ENCODE assay signal across 26 mouse cellular contexts in the genomic region with DNA sequence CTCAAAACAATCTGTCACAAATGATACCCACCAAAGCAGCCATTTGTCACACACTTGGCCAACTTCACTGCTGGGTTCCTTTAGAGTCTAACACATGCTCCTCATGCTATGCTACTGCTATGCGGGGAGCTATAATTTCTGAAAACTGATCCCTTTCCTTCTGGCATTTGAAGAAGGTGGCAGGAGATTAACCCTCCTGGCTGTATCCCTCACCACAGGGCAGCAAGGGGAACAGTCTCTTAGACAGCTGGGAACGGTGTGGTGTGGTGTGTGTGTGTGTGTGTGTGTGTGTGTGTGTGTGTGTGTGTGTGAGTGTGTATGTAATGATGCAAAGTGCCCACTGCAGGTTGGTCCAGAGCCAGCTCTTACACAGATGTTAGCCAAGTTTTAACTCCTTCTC. TPM values are rescaled to one million over a fixed set of nuclear protein-coding genes. Genes with fewer than 3 reads are reported as not detected.
DNase-seq lines count a peak whose midpoint lies in the region; ATAC-seq and TF ChIP-seq lines count a peak whose summit lies in the region.
"Had no signal": no experiment of that assay in that cellular context is flagged by ENCODE, and none has a peak within 500 bp of the region (broad histone marks: within the 10 kb centered on the region; RNA-seq: fewer than 3 reads in every experiment).

No protein-coding gene starts in this region.

- H3K27ac ChIP-seq in midbrain, postnatal 0 days (ENCODE audit: low read depth, low read length): no peak overlapping the region
- H3K27ac ChIP-seq in midbrain, embryonic 16.5 days (ENCODE audit: low read length): no peak overlapping the region
- no peak overlapping the region for H3K27ac ChIP-seq in limb, embryonic 14.5 days (replicated peaks; ENCODE audit: low read depth, low read length)
- H3K27ac ChIP-seq: embryonic facial prominence, embryonic 13.5 days; forebrain, embryonic 10.5 days; heart, embryonic 15.5 days; hindbrain, embryonic 10.5 days; hindbrain, embryonic 14.5 days had no signal

- no peaks in the 10 kb centered on the region for H3K27me3 ChIP-seq in midbrain, postnatal 0 days (ENCODE audit: insufficient read depth, low read length)
- H3K27me3 ChIP-seq in midbrain, embryonic 16.5 days (ENCODE audit: control insufficient read depth, insufficient read depth, low read depth, low read length): no peaks in the 10 kb centered on the region
- no peaks in the 10 kb centered on the region for H3K27me3 ChIP-seq in limb, embryonic 14.5 days (ENCODE audit: control insufficient read depth, insufficient read depth, low read length)
- H3K27me3 ChIP-seq: embryonic facial prominence, embryonic 13.5 days; heart, embryonic 12.5 days; heart, embryonic 15.5 days had no signal

- TF ChIP-seq POLR2A in limb, embryonic 14.5 days (IDR thresholded peaks at IDR 0.05; ENCODE audit: borderline replicate concordance, extremely low read depth, insufficient read depth, insufficient read length): no peak

- no peak overlapping the region for H3K4me3 ChIP-seq in midbrain, postnatal 0 days (ENCODE audit: low read depth, low read length)
- H3K4me3 ChIP-seq in midbrain, embryonic 16.5 days (ENCODE audit: low read depth, low read length): no peak overlapping the region
- H3K4me3 ChIP-seq in limb, embryonic 14.5 days (replicated peaks; ENCODE audit: low read length): no peak overlapping the region
- H3K4me3 ChIP-seq: embryonic facial prominence, embryonic 13.5 days; forebrain, embryonic 10.5 days; heart, embryonic 12.5 days; heart, embryonic 15.5 days; hindbrain, embryonic 10.5 days had no signal

- no peaks in the 10 kb centered on the region for H3K4me1 ChIP-seq in midbrain, postnatal 0 days (ENCODE audit: insufficient read depth, low read length)
- H3K4me1 ChIP-seq in midbrain, embryonic 16.5 days (ENCODE audit: control insufficient read depth, insufficient read depth, low read length): no peaks in the 10 kb centered on the region
- H3K4me1 ChIP-seq in limb, embryonic 14.5 days (ENCODE audit: control insufficient read depth, insufficient read depth, low read length): no peaks in the 10 kb centered on the region
- H3K4me1 ChIP-seq: embryonic facial prominence, embryonic 13.5 days; forebrain, embryonic 10.5 days; hindbrain, embryonic 10.5 days had no signal

- no peak overlapping the region for H3K9ac ChIP-seq in midbrain, postnatal 0 days (replicated peaks; ENCODE audit: low read length, poor library complexity, severe bottlenecking)
- H3K9ac ChIP-seq in midbrain, embryonic 16.5 days (ENCODE audit: low read depth, low read length): no peak overlapping the region
- H3K9ac ChIP-seq in limb, embryonic 14.5 days (ENCODE audit: low read depth, low read length, severe bottlenecking): no peak overlapping the region
- H3K9ac ChIP-seq: embryonic facial prominence, embryonic 13.5 days; forebrain, postnatal 0 days; heart, embryonic 12.5 days; heart, embryonic 15.5 days; hindbrain, embryonic 14.5 days had no signal

- 89% methylated on average over 2 of the region's 2 CpGs for WGBS in midbrain, postnatal 0 days
- WGBS in midbrain, embryonic 16.5 days: 83% methylated on average over 2 of the region's 2 CpGs
- WGBS in limb, embryonic 14.5 days: 56% methylated on average over 2 of the region's 2 CpGs

- no peak overlapping the region for H3K4me2 ChIP-seq in midbrain, postnatal 0 days (ENCODE audit: low read depth, low read length, poor library complexity, severe bottlenecking)
- no peak overlapping the region for H3K4me2 ChIP-seq in midbrain, embryonic 16.5 days (ENCODE audit: low read length)
- H3K4me2 ChIP-seq in limb, embryonic 14.5 days (replicated peaks; ENCODE audit: low read depth, low read length, severe bottlenecking): no peak overlapping the region
- H3K4me2 ChIP-seq: embryonic facial prominence, embryonic 13.5 days; heart, embryonic 12.5 days; heart, embryonic 15.5 days; hindbrain, embryonic 14.5 days had no signal

- TF ChIP-seq CTCF in midbrain, postnatal 0 days (IDR thresholded peaks at IDR 0.05): no peak

- no peak for ATAC-seq in midbrain, postnatal 0 days (ENCODE audit: low FRiP score)
- no peak for ATAC-seq in midbrain, embryonic 16.5 days
- peak; percentile 84 for ATAC-seq in limb, embryonic 14.5 days (ENCODE audit: low FRiP score, low read depth)
- ATAC-seq: activated CD4-positive, CD25-positive, alpha-beta regulatory T cell, adult 4 months; CD4-positive, CD25-positive, alpha-beta regulatory T cell, adult 4 months; forebrain, embryonic 14.5 days; forebrain, postnatal 0 days had no signal

- H3K9me3 ChIP-seq in midbrain, postnatal 0 days (ENCODE audit: low read length): no peaks in the 10 kb centered on the region
- no peaks in the 10 kb centered on the region for H3K9me3 ChIP-seq in midbrain, embryonic 16.5 days (replicated peaks; ENCODE audit: control insufficient read depth, low read length, poor library complexity, severe bottlenecking)
- H3K9me3 ChIP-seq in limb, embryonic 14.5 days (ENCODE audit: control insufficient read depth, low read length): no peaks in the 10 kb centered on the region
- H3K9me3 ChIP-seq: embryonic facial prominence, embryonic 13.5 days; forebrain, embryonic 10.5 days; heart, embryonic 12.5 days; heart, embryonic 15.5 days; hindbrain, embryonic 10.5 days had no signal

- peak; percentile 10 for DNase-seq in gastrocnemius, postnatal 25 days
- DNase-seq in gastrocnemius, postnatal 4 days (ENCODE audit: low spot score in 2 of 2): no peak
- DNase-seq in midbrain, postnatal 0 days (ENCODE audit: low spot score): peak; percentile 13
- DNase-seq in limb, embryonic 14.5 days (ENCODE audit: low spot score): no peak
- peak; percentile 52 for DNase-seq in skeletal muscle tissue, adult 2 months (ENCODE audit: low read depth, low spot score)
- no peak for DNase-seq in cerebellum, adult 18-20 months
- DNase-seq in adrenal gland, adult (ENCODE audit: inconsistent age in 2 of 2, low spot score in 1 of 2): no peak
- DNase-seq: adrenal gland, postnatal 10 days; adrenal gland, postnatal 36 days; cerebellum, adult 2 months; cerebellum, adult 9-11 months; cerebellum, postnatal 25 days; forebrain, postnatal 0 days; heart, adult 18-20 months; heart, postnatal 10 days; heart, postnatal 36 days had no signal

- peaks cover 48% of the 10 kb centered on the region for H3K36me3 ChIP-seq in midbrain, postnatal 0 days (ENCODE audit: insufficient read depth, low read length)
- peaks cover 37% of the 10 kb centered on the region for H3K36me3 ChIP-seq in midbrain, embryonic 16.5 days (ENCODE audit: control insufficient read depth, insufficient read depth, low read length)
- peaks cover 78% of the 10 kb centered on the region for H3K36me3 ChIP-seq in limb, embryonic 14.5 days (ENCODE audit: control insufficient read depth, insufficient read depth, low read length)

RNA-seq across cellular contexts. Expression of a gene that starts 51.0 kb away (rescaled TPM):
- total RNA-seq in gastrocnemius, postnatal 25 days (2021): 10 to 100 TPM; 10.1 to 10.3 TPM
- 10 to 100 TPM; 20.8 to 25.5 TPM for total RNA-seq in gastrocnemius, postnatal 4 days (2021)
- 28.2 and 30.1 TPM in 2 replicates for total RNA-seq in midbrain, postnatal 0 days (2014; rRNA removed)
- polyA plus RNA-seq in midbrain, postnatal 0 days (2015; fragmentation: Nextera tagmentation; extraction: Ambion mirVana): 19.0 and 27.3 TPM in 2 replicates
- polyA plus RNA-seq in midbrain, embryonic 16.5 days (2015; fragmentation: Nextera tagmentation; extraction: Ambion mirVana): 32.0 and 43.5 TPM in 2 replicates
- 47.4 and 47.9 TPM in 2 replicates for polyA plus RNA-seq in limb, embryonic 14.5 days (2012; rRNA removed)
- 48.8 and 50.2 TPM in 2 replicates for polyA plus RNA-seq in limb, embryonic 14.5 days (2014; fragmentation: Nextera tagmentation; extraction: Ambion mirVana)

Comparison
In these comparisons a context has a peak if more than half of its experiments do, and no peak if none do; other contexts are left out.
1. DNase-seq: peak in gastrocnemius, postnatal 25 days (single experiment), midbrain, postnatal 0 days (single experiment) and skeletal muscle tissue, adult 2 months (single experiment); none in gastrocnemius, postnatal 4 days (0 of 2), limb, embryonic 14.5 days (single experiment), cerebellum, adult 18-20 months (0 of 2) and adrenal gland, adult (0 of 2).